Mouse (Mus musculus) G1E (cell line): ENCODE results near the gene Tmem186. TPM values are rescaled to one million over a fixed set of nuclear protein-coding genes. Genes with fewer than 3 reads are reported as not detected.

Source experiments
- ATAC-seq: 2 replicates; pipeline ENCODE4 v1.8.0; 2016; ENCODE audit warnings: mild to moderate bottlenecking; ENCODE audit not compliant: insufficient number of reproducible peaks, poor library complexity, low FRiP score, severe bottlenecking; ENCODE audit errors: extremely low read depth
- DNase-seq: peaks from one replicate; pipeline ENCODE4 v3.0.0; 2012; ENCODE audit warnings: low spot score
- H3K27me3 ChIP-seq: 2 replicates; pipeline ENCODE4 v1.6.1; 2012; ENCODE audit warnings: mild to moderate bottlenecking, low read length, inconsistent platforms; ENCODE audit not compliant: insufficient read depth
- H3K36me3 ChIP-seq: replicated peaks from 2 replicates; pipeline ENCODE3; 2012; ENCODE audit warnings: mild to moderate bottlenecking, inconsistent platforms
- H3K4me1 ChIP-seq: 2 replicates; pipeline ENCODE4 v1.6.1; 2012; ENCODE audit warnings: low read depth, low read length, inconsistent platforms, mixed read lengths; ENCODE audit not compliant: insufficient read depth
- H3K4me3 ChIP-seq: 2 replicates; pipeline ENCODE4 v1.5.1; 2012; ENCODE audit warnings: low read depth, mild to moderate bottlenecking, inconsistent platforms, low read length, moderate library complexity, mixed read lengths
- H3K9me3 ChIP-seq: replicated peaks from 2 replicates; pipeline ENCODE4 v1.6.1; 2012; ENCODE audit warnings: inconsistent platforms
- CTCF ChIP-seq: IDR thresholded peaks from 2 replicates; pipeline ENCODE4 v1.5.1; 2012; ENCODE audit warnings: low read depth, low read length, inconsistent platforms, mixed read lengths
- GATA1 ChIP-seq: IDR thresholded peaks from 2 replicates; pipeline ENCODE4 v1.6.1; 2012; ENCODE audit warnings: borderline replicate concordance, low read length, inconsistent platforms, mixed read lengths
- GATA2 ChIP-seq: IDR thresholded peaks from 2 replicates; pipeline ENCODE4 v1.6.1; 2012; ENCODE audit warnings: low read depth, low read length, inconsistent platforms, borderline replicate concordance
- POLR2AphosphoS5 ChIP-seq: IDR thresholded peaks from 2 replicates; pipeline ENCODE4 v1.6.1; 2012; ENCODE audit warnings: low read depth, low read length, inconsistent platforms; ENCODE audit not compliant: insufficient replicate concordance
- TAL1 ChIP-seq: conservative IDR thresholded peaks from 2 replicates; pipeline ENCODE4 v1.6.1; 2012; ENCODE audit warnings: low read depth, low read length, inconsistent platforms, mixed read lengths
- polyA plus RNA-seq: library from polyadenylated mRNA; stranded (reverse); fragments of >175 nt; gene quantifications from 2 replicates; pipeline ENCODE4 v1.2.3, GENCODE M21; 2012
- total RNA-seq, 2 experiments: library from RNA; stranded (forward) in 1 of 2; stranded (reverse) in 1 of 2; fragments of 200-1000 nt in 1 of 2; fragments of >200 nt in 1 of 2; fragmentation: Nextera tagmentation in 1 of 2; gene quantifications; 2 replicates each; pipeline ENCODE4 v1.2.3; 2014 to 2017

Gene Tmem186
- 13.6 and 21.2 TPM in 2 replicates for total RNA-seq (2014; fragmentation: Nextera tagmentation)
- total RNA-seq (2017) = 28.9 and 31.0 TPM in 2 replicates
- polyA plus RNA-seq = 9.7 and 11.4 TPM in 2 replicates

DNA sequence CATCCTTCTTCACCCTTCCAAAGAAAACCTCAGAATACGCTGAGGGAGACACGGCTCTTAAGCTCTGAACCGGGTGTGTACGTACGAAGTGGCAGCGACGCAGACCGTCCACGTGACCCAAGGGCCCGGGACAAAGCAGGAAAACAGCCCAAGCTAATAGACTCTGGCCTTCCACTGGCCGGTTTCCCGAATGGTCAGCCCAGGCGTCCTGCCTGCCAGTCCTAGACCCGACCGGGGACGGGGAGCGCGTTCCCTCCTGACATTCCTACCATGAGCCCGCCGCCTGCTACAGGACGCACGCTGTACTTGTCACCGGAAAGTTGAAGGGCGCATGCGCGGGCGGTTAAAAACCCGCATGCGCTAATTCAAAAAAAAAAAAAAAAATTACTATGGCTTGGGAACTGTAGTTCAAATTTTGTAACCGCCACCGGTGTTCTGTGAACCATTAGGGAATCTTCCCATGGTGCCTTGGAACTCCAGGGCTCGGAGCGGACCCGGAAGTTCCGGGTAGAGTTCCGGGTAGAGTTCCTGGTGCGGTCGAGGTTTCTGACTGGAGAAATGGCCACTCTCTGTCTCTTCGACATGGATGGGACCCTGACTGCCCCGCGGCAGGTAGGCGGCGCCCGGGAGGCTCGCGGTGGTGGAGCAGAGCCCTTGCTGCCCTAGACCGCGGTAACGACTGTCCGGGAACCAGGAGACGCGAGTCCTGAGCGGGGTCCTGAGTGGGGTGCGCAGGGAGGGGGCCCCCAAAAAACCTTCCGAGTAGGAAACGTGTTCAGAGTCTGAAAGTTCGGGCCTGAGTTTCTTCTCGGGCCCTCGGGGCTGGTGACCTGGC is at the start of gene Tmem186, which contains the start of gene Pmm2:
Gene Tmem186, minus strand, starts transcription at position 496 of the 835 bp plus-strand sequence.
Gene Pmm2, plus strand, starts transcription at position 458 of the 835 bp plus-strand sequence.
- TF ChIP-seq POLR2AphosphoS5 (no peak), GATA2 (no peak), GATA1 (no peak), CTCF (no peak), TAL1 (no peak)
- ATAC-seq (peak; percentile 74), DNase-seq (peak; percentile 84)
- H3K4me3 ChIP-seq = peak within 1 kb of the TSS; percentile 86
- H3K9me3 ChIP-seq = no peaks in the 10 kb centered on the region
- peaks cover 74% of the 10 kb centered on the region for H3K36me3 ChIP-seq
- H3K27me3 ChIP-seq = no peaks in the 10 kb centered on the region
- H3K4me1 ChIP-seq = peaks cover 57% of the 10 kb centered on the region

DNA sequence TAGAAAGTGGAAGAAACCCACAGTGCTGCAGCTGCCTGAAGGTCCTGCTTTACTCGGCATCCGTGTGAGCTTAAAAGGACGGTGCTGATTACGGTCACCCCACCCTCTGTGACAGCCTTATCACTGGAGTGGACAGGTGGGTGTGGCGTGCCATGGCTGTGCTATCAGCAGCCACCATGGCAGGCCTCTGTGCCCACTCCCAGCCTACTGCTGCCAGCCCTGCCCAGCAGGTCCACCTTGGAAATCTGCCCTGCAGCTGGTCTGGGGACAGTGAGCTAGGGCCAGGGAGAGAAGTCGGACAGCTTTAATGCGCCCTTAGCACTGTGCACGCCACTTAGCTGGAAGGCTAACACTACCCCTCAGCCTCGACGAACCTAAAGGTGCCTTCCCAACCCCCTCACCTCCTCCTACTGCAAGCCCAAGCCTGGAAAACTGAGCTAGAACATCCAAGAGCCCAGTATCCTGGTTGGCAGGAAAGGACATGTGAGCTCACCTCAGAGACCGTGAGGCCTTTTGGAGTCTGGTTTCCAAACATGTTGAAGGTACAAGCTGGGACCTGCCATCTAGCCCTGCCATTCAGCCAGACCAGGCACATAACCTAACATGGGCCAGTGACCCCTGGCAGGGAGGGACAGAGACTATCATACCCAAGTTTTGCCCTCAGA is 49.5 kb upstream of the Tmem186 start:
- ATAC-seq (peak; percentile 79), DNase-seq (no peak)
- Histone ChIP-seq H3K4me1 (peaks cover 41% of the 10 kb centered on the region), H3K36me3 (peaks cover 86% of the 10 kb centered on the region), H3K4me3 (peak overlapping the region; percentile 65; the same call in 1 of the 2 replicates), H3K9me3 (no peaks in the 10 kb centered on the region), H3K27me3 (no peaks in the 10 kb centered on the region)
- no peak for TF ChIP-seq GATA2
- TF ChIP-seq POLR2AphosphoS5 = peak; percentile 79
- no peak for TF ChIP-seq CTCF
- TF ChIP-seq GATA1 = no peak
- TF ChIP-seq TAL1 = peak; percentile 23; the same call in 1 of the 2 replicates

DNA sequence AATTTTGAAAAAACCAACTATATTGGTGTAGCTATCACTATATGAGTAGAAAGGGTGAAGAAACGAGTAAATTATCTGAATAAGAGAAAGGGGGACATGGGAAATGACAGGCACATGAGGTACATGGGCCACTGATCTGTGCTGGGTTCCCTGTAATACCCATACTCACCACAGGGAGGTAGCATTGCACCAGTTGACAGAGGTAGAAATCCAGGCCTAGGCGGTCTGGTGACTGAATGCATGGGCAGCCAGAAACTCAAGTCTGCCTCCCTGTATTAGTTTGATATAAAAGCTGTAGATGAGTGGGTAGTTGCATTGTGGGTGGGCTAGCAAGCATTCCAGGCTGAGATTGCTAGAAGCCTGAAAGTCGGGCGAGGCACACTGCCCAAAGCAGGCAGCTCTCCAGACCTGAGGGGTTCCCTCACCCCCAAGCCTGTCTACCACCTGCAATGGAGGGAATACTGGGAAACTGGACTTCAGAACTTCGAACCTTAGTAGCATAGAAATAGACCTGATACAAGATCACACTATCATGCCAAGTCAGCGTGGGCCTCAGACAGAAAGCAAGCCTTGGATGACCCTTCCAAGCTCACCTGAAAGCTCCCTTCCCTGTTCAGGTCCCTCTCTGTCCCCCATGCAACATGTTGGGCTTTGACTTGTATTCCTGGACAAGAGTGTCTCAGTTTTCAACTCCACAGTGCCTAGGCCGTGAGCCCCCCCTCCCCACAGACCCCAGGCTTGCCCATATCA is 48.8 kb upstream of the Tmem186 start:
- Histone ChIP-seq H3K4me3 (peak overlapping the region; percentile 65; the same call in 1 of the 2 replicates), H3K36me3 (peaks cover 79% of the 10 kb centered on the region), H3K27me3 (no peaks in the 10 kb centered on the region), H3K9me3 (no peaks in the 10 kb centered on the region), H3K4me1 (peaks cover 41% of the 10 kb centered on the region)
- DNase-seq (peak; percentile 57), ATAC-seq (peak; percentile 43; the same call in 1 of the 2 replicates)
- TF ChIP-seq TAL1 (no peak), CTCF (peak; percentile 95), GATA1 (no peak)

DNA sequence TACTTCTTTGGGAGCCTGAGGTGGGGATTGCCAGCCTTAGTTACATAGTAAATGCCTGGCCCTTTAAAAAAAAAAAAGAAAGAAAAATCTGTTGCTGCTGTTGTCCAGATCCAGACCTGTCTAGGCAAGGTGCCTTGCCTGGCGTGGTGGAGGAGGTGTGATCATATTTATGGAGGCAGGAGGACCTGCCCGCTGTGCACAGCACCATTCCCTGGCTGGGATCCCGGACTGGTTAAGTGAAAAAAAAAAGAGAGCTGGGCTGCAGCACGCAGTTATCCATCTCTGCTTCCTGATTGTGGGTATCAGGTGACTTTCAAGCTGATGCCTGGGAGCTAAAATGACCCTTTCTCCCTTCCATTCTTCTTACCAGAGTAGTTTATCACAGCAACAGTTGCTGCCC is 47.6 kb upstream of the Tmem186 start:
- Histone ChIP-seq H3K4me1 (peaks cover 39% of the 10 kb centered on the region), H3K9me3 (no peaks in the 10 kb centered on the region), H3K27me3 (no peaks in the 10 kb centered on the region), H3K36me3 (peaks cover 67% of the 10 kb centered on the region), H3K4me3 (no peak overlapping the region)
- no peak for TF ChIP-seq CTCF
- TF ChIP-seq POLR2AphosphoS5 = no peak
- TF ChIP-seq GATA2 = no peak
- no peak for TF ChIP-seq GATA1
- no peak for TF ChIP-seq TAL1
- ATAC-seq (no peak), DNase-seq (no peak)

DNA sequence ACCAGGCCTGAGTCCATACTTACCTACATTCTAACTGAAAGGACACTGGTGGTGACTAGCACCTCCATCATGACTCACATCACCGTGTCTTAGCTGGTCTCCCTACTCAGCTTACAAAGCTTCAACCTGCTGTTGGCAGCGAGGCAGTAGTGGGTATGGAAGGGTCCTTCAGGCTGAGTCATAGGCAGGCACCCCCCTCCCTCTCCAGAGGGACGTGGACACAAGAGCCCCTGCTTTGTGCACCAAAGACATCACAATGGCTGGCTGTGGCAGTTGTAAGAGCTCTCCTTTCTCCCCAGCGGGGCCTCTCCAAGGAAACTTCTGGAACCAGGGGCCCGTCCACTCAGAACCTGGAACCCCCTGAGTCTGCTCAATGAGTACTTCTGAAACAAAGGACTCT is 43.0 kb upstream of the Tmem186 start, which contains the start of gene Gm5767:
Gene Gm5767, plus strand, starts transcription at position 301 of the 400 bp plus-strand sequence.
- H3K9me3 ChIP-seq = no peaks in the 10 kb centered on the region
- no peak for TF ChIP-seq CTCF
- no peak for TF ChIP-seq GATA1
- no peak for TF ChIP-seq POLR2AphosphoS5
- no peak for TF ChIP-seq GATA2
- no peak for TF ChIP-seq TAL1
- H3K36me3 ChIP-seq = peaks cover 22% of the 10 kb centered on the region
- H3K4me1 ChIP-seq = peaks cover 29% of the 10 kb centered on the region
- ATAC-seq (no peak), DNase-seq (no peak)
- H3K4me3 ChIP-seq = no peak within 1 kb of the TSS
- H3K27me3 ChIP-seq = peaks cover 2% of the 10 kb centered on the region; the same call in 1 of the 2 replicates

DNA sequence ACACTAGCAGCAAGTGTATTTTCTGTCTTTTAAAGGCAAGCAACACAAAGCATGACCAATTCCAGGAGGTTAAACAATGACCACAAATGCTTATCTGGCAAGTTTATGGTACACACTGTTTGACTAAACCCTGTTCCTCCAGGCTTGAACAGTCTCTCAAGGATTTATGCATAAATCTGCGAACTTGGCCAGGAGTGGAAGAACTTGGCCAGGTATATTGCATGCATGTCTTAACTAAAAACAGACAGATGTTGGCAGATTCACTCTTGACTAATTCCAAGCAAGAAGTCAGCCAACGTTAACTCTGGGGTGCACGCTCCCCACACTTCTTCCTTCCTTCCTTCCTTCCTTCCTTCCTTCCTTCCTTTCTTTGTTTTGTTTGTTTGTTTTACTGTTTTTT is 42.3 kb upstream of the Tmem186 start:
- Histone ChIP-seq H3K36me3 (peaks cover 16% of the 10 kb centered on the region), H3K4me1 (peaks cover 27% of the 10 kb centered on the region), H3K4me3 (no peak overlapping the region), H3K27me3 (peaks cover 3% of the 10 kb centered on the region; the same call in 1 of the 2 replicates), H3K9me3 (no peaks in the 10 kb centered on the region)
- no peak for ATAC-seq
- TF ChIP-seq TAL1 (no peak), GATA2 (no peak), POLR2AphosphoS5 (no peak), GATA1 (no peak), CTCF (no peak)
- DNase-seq = no peak
